Mouse (Mus musculus) neural tube, embryonic 12.5 days (tissue): ENCODE data around the gene Nt5c1a. TPM values are rescaled to one million over a fixed set of nuclear protein-coding genes. Genes with fewer than 3 reads are reported as not detected.

Source experiments
- ATAC-seq: fragments of 200-750 bp; cut with Nextera tagmentation; 2 replicates; pipeline ENCODE4 v1.8.0; 2017; ENCODE audit warnings: low read depth, mild to moderate bottlenecking, moderate TSS enrichment, moderate library complexity; ENCODE audit not compliant: low FRiP score
- H3K27ac ChIP-seq: fragments of 300-500 bp; sonication (generic); 2 replicates; pipeline ENCODE4 v1.5.1; 2016
- H3K27me3 ChIP-seq: fragments of 300-500 bp; sonication (generic); replicated peaks from 2 replicates; pipeline ENCODE4 v1.6.1; 2016; ENCODE audit warnings: mild to moderate bottlenecking
- H3K36me3 ChIP-seq: fragments of 300-500 bp; sonication (generic); 2 replicates; pipeline ENCODE4 v1.6.1; 2016; ENCODE audit warnings: mild to moderate bottlenecking
- H3K4me1 ChIP-seq: fragments of 300-500 bp; sonication (generic); 2 replicates; pipeline ENCODE4 v1.6.1; 2016
- H3K4me2 ChIP-seq: fragments of 300-500 bp; sonication (generic); replicated peaks from 2 replicates; pipeline ENCODE4 v1.6.1; 2016; ENCODE audit warnings: mild to moderate bottlenecking
- H3K4me3 ChIP-seq: fragments of 300-500 bp; sonication (generic); 2 replicates; pipeline ENCODE4 v1.5.1; 2016
- H3K9ac ChIP-seq: fragments of 300-500 bp; sonication (generic); 2 replicates; pipeline ENCODE4 v1.6.1; 2016; ENCODE audit warnings: mild to moderate bottlenecking
- H3K9me3 ChIP-seq: fragments of 300-500 bp; sonication (generic); 2 replicates; pipeline ENCODE4 v1.6.1; 2016; ENCODE audit warnings: mild to moderate bottlenecking
- WGBS: fragments of 180-500 bp; shearing (Covaris S2); methylation state at CpG from one replicate; pipeline ENCODE4 v1.1.7; 2016; 5-methylcytosine and 5-hydroxymethylcytosine counted together
- polyA plus RNA-seq: library from polyadenylated mRNA; unstranded; fragments of >200 nt; fragmentation: Nextera tagmentation; extraction: Ambion mirVana; gene quantifications from 2 replicates; pipeline ENCODE4 v1.2.1, GENCODE M21; 2016

Nt5c1a gene
- polyA plus RNA-seq, 1 experiment from 2014 or later = 0.15 TPM

DNA sequence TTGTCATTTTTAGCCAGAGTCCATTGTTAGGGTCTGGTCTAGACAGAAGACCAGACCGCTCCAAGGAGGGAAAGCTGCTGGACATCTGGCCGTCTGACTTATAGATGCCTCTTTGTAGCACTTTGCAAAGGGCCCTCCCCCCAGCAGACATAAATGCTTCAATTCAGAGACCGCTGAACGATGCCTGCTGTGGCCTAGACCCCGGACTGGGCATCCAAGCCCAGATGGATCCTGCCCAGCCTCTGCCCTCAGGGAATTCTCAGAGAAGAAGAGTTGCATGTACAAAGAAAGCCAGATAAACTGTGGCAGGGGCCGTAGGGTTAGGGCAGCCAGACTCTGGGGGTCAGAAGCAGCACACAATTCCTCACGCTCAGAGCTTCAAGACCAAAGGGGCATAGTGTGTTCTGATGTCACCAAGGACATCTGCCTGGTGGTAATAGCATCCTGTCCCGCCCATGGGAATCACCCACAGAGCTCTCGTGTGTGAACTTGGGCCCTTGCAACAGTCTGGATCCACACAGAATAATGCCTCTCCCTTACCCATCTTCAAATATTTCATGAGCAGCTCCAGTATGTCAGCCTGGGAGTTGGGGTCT, 34.6 kb downstream of the Nt5c1a start:
- Histone ChIP-seq H3K9me3 (no peaks in the 10 kb centered on the region), H3K27ac (no peak overlapping the region), H3K4me3 (no peak overlapping the region), H3K27me3 (peaks cover 40% of the 10 kb centered on the region), H3K4me2 (peak overlapping the region; percentile 36), H3K4me1 (peaks cover 37% of the 10 kb centered on the region), H3K36me3 (no peaks in the 10 kb centered on the region), H3K9ac (no peak overlapping the region)
- ATAC-seq = no peak
- WGBS = 29% methylated on average over 9 of the region's 9 CpGs

- WGBS = 84% methylated on average over 13 of the region's 13 CpGs
- H3K9me3 ChIP-seq = no peaks in the 10 kb centered on the region
- H3K36me3 ChIP-seq = no peaks in the 10 kb centered on the region
- ATAC-seq = no peak
- peak overlapping the region; percentile 36 for H3K4me2 ChIP-seq
- peaks cover 37% of the 10 kb centered on the region for H3K4me1 ChIP-seq
- no peak overlapping the region for H3K4me3 ChIP-seq
- peaks cover 40% of the 10 kb centered on the region for H3K27me3 ChIP-seq
- no peak overlapping the region for H3K27ac ChIP-seq
- H3K9ac ChIP-seq = no peak overlapping the region
These were observed 35.2 kb downstream of the Nt5c1a start for GRCm38 (mm10) chr4:123236431-123237031.

- H3K4me3 ChIP-seq = no peak overlapping the region
- no peak overlapping the region for H3K27ac ChIP-seq
- no peak for ATAC-seq
- H3K9ac ChIP-seq = no peak overlapping the region
- no peaks in the 10 kb centered on the region for H3K36me3 ChIP-seq
- 60% methylated on average over 6 of the region's 6 CpGs for WGBS
- peaks cover 33% of the 10 kb centered on the region for H3K27me3 ChIP-seq
- no peaks in the 10 kb centered on the region for H3K9me3 ChIP-seq
- peak overlapping the region; percentile 36 for H3K4me2 ChIP-seq
- peaks cover 37% of the 10 kb centered on the region for H3K4me1 ChIP-seq
These were observed 36.3 kb downstream of the Nt5c1a start for GRCm38 (mm10) chr4:123237386-123238266.

DNA sequence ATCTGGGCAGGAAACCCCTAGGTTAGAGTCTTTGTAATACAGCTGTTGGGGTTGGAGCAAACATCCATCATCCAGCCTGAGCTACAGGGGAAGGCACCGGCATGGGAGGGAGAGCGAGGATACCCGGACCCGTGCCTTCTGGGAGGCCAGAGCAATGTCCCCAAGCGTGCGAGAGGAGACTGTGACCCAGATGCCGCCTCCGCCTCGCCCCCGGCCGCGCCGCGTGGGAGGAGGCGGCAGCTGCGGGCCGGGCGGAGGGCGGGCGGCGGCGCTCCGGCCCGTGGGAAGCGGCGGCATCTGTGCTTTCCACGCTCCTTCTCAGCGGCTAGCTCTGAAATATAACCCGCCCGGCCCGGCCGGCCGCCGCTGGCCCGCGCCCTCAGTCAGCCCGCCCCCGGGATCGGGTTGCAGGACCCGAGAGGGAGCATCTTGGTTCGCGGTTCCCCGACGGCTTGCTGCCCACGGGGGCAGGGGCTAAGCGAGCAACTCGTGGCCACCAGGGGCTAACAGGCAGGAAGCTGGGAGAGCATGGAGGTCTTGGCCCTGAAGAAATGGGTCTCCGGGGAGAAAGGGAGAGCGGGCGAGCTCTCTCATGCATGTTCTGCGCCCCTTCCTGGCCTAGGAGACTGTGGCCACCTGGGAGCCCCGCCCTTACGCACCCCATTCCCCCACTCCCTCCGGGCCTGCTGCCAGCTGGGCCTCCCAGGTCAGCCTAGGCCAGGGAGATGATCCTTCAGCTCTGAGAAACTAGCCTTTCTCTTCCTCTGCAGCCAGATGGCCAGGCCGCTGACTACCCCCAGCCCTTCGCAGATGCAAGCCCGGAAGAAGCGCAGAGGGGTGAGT, 38.3 kb downstream of the Nt5c1a start:
- peak; percentile 56 for ATAC-seq
- H3K9me3 ChIP-seq = no peaks in the 10 kb centered on the region
- H3K4me2 ChIP-seq = peak overlapping the region; percentile 69
- H3K36me3 ChIP-seq = no peaks in the 10 kb centered on the region
- WGBS = 4% methylated on average over 52 of the region's 58 CpGs
- H3K4me3 ChIP-seq = peak overlapping the region; percentile 30
- peak overlapping the region; percentile 55 for H3K9ac ChIP-seq
- H3K4me1 ChIP-seq = peaks cover 23% of the 10 kb centered on the region
- no peak overlapping the region for H3K27ac ChIP-seq
- H3K27me3 ChIP-seq = peaks cover 14% of the 10 kb centered on the region

DNA sequence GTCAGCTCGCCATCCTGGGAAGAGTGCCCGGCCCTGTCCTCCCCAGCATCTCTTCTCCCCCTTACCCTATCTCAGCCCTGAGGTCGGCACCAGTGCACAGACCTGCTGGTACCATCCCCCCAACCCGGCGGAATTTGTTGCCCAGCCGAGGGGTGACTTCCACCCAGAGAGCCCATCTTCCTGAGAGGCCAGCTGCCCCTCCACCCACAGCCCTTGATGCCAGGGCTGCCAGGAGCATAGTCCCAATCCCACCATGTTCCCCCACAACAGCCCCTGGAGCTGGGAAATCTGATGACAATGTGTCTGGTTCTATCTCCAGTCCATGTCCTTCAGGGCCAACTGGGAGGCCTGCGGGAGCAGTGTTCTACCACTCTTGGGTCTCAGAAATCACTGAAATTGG, 44.9 kb downstream of the Nt5c1a start:
- Histone ChIP-seq H3K9me3 (no peaks in the 10 kb centered on the region), H3K4me3 (no peak overlapping the region), H3K27ac (no peak overlapping the region), H3K9ac (no peak overlapping the region), H3K4me2 (no peak overlapping the region), H3K36me3 (no peaks in the 10 kb centered on the region), H3K4me1 (no peaks in the 10 kb centered on the region), H3K27me3 (no peaks in the 10 kb centered on the region; the same call in 1 of the 2 replicates)
- ATAC-seq = no peak
- 85% methylated on average over 7 of the region's 7 CpGs for WGBS

GRCm38 (mm10) chr4:123246651-123247050, 45.3 kb downstream of the Nt5c1a start:
- Histone ChIP-seq H3K27ac (no peak overlapping the region), H3K9me3 (no peaks in the 10 kb centered on the region), H3K4me1 (no peaks in the 10 kb centered on the region), H3K27me3 (no peaks in the 10 kb centered on the region; the same call in 1 of the 2 replicates), H3K4me2 (no peak overlapping the region), H3K4me3 (no peak overlapping the region), H3K36me3 (no peaks in the 10 kb centered on the region), H3K9ac (no peak overlapping the region)
- 93% methylated on average over 5 of the region's 5 CpGs for WGBS
- no peak for ATAC-seq

DNA sequence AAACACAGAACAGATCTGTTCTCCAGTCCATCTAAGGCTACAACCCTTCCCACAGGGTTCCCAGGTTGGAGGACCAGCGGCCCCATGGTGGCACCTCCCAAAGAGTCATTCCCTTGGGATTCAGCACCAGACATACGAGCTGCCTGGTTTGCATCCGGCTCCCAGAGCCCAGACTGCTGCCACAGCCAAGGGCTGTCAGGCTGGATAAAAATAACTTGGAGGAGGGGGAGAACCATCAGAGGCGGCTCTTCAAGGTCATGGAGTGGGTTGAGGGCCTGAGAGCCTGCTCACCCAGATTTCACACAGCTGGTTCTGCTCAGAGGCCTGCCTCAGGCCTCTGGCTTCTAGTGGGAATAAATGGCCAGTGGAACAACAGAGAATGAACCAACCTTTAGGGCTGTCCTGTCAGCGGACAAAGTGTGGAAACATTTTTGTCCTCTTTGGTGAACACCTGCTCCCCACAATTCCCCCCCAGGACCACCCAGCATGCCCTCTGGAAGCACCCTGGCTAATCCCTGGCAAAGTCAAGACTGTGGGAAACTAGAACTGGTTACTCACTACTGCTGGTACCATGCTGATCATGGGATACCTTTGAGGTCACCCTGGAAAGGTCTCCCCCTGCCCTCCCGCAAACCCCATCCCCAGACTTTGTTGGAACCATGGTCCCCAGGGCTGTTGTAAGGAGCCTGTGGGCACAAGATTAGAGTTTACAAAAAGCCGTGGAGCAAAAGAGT, 46.0 kb downstream of the Nt5c1a start:
- no peak overlapping the region for H3K9ac ChIP-seq
- H3K27ac ChIP-seq = no peak overlapping the region
- no peak for ATAC-seq
- H3K4me1 ChIP-seq = no peaks in the 10 kb centered on the region
- no peaks in the 10 kb centered on the region for H3K9me3 ChIP-seq
- WGBS = 67% methylated on average over 7 of the region's 7 CpGs
- H3K4me2 ChIP-seq = no peak overlapping the region
- no peak overlapping the region for H3K4me3 ChIP-seq
- H3K36me3 ChIP-seq = no peaks in the 10 kb centered on the region
- H3K27me3 ChIP-seq = no peaks in the 10 kb centered on the region; the same call in 1 of the 2 replicates

DNA sequence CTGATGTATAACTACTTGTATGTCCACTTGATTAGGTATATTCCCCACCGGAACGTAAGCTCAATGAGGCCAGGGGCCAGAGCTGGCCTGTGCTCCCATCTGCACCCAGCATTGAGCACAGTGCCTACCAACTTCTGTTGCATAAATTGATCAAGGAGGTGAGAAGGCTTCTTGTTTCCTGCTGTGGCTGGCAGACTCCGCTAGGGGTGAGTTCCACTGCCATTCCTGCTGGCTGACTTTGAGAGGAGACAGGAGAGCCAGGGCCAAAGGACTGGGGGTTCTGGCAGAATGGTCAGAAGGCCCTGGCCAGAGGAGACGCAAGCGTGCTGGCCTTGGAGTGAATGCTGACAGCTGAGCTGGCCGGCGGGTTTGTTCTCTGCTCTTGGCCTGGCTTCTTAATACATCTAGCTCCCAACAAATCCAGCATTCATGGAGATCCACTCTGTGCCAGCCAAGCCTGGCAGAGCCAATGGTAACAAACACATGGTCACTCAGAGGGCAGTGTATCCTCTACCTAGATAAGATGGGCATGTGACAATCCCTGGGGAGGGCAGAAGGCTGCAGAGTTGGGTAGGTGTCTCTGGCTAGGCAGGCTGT, 47.8 kb downstream of the Nt5c1a start:
- Histone ChIP-seq H3K9me3 (no peaks in the 10 kb centered on the region), H3K27ac (no peak overlapping the region)
- WGBS = 80% methylated on average over 7 of the region's 7 CpGs

DNA sequence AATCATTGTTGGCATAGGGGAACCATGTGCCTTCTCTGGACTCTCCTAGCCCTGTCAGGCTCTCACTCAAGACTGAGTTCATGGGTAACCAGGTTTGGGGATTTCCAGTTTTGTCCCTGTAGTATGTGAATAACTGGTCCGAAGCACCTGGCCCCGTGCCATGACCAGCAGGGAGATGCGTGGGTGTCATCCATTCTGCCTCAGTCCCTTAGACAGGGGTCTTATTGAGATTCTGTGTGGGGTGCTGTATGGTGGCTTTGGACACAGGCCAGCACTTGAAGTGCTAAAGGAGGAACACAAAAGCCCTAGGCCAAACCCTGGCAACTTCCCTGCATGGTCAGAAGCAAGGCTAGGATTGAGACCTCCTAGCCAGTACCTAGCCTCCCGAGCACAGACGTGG, 50.9 kb downstream of the Nt5c1a start:
- WGBS = 73% methylated on average over 5 of the region's 5 CpGs
- Histone ChIP-seq H3K4me1 (no peaks in the 10 kb centered on the region), H3K4me3 (no peak overlapping the region), H3K27ac (no peak overlapping the region), H3K9me3 (no peaks in the 10 kb centered on the region), H3K4me2 (no peak overlapping the region), H3K27me3 (no peaks in the 10 kb centered on the region), H3K9ac (no peak overlapping the region), H3K36me3 (no peaks in the 10 kb centered on the region)
- no peak for ATAC-seq

More for the DNA sequence above, 47.8 kb downstream of the Nt5c1a start:
- H3K4me3 ChIP-seq = no peak overlapping the region
- no peak overlapping the region for H3K4me2 ChIP-seq
- no peaks in the 10 kb centered on the region for H3K4me1 ChIP-seq
- no peaks in the 10 kb centered on the region for H3K36me3 ChIP-seq
- ATAC-seq = no peak
- H3K9ac ChIP-seq = no peak overlapping the region
- no peaks in the 10 kb centered on the region for H3K27me3 ChIP-seq

- no peaks in the 10 kb centered on the region for H3K9me3 ChIP-seq
- WGBS = 18% methylated on average over 5 of the region's 5 CpGs
- ATAC-seq = peak; percentile 21; the same call in 1 of the 2 replicates
These were observed 53.3 kb downstream of the Nt5c1a start for GRCm38 (mm10) chr4:123254617-123255016.

More at GRCm38 (mm10) chr4:123254617-123255016, 53.3 kb downstream of the Nt5c1a start:
- H3K4me2 ChIP-seq = no peak overlapping the region
- H3K36me3 ChIP-seq = no peaks in the 10 kb centered on the region
- H3K4me3 ChIP-seq = no peak overlapping the region
- no peak overlapping the region for H3K9ac ChIP-seq
- H3K27ac ChIP-seq = no peak overlapping the region
- H3K27me3 ChIP-seq = no peaks in the 10 kb centered on the region
- no peaks in the 10 kb centered on the region for H3K4me1 ChIP-seq
